Mouse (Mus musculus) heart, embryonic 14.5 days (tissue): ENCODE data around the gene 6430548M08Rik. TPM values are rescaled to one million over a fixed set of nuclear protein-coding genes. Genes with fewer than 3 reads are reported as not detected.

ENCODE experiments used
- ATAC-seq: fragments of 200-750 bp; cut with Nextera tagmentation; 2 replicates; pipeline ENCODE4 v1.8.0; 2017; ENCODE audit warnings: low read depth, moderate TSS enrichment; ENCODE audit not compliant: insufficient number of reproducible peaks, insufficient read depth, low FRiP score
- H3K27ac ChIP-seq, 2 experiments: fragments of 200-500 bp in 1 of 2; fragments of 300-500 bp in 1 of 2; sonication (generic) in 1 of 2; replicated peaks in 1 of 2; 2 replicates each; pipeline ENCODE4 v1.5.1; 2012 to 2014; ENCODE audit warnings: low read depth in 2 of 2, low read length in 2 of 2, control low read depth in 1 of 2, mild to moderate bottlenecking in 1 of 2, mixed read lengths in 1 of 2; ENCODE audit not compliant: control insufficient read depth in 1 of 2, insufficient read depth in 1 of 2
- H3K27me3 ChIP-seq: fragments of 300-500 bp; sonication (generic); 2 replicates; pipeline ENCODE4 v1.6.1; 2014; ENCODE audit warnings: mild to moderate bottlenecking, low read length, control low read depth; ENCODE audit not compliant: control insufficient read depth, insufficient read depth
- H3K36me3 ChIP-seq: fragments of 300-500 bp; sonication (generic); 2 replicates; pipeline ENCODE4 v1.6.1; 2014; ENCODE audit warnings: mild to moderate bottlenecking, control low read depth, low read length, mixed read lengths; ENCODE audit not compliant: control insufficient read depth, insufficient read depth
- H3K4me1 ChIP-seq, 2 experiments: fragments of 200-500 bp in 1 of 2; fragments of 300-500 bp in 1 of 2; sonication (generic) in 1 of 2; 2 replicates each; pipeline ENCODE4 v1.6.1; 2012 to 2014; ENCODE audit warnings: low read length in 2 of 2, control low read depth in 1 of 2, mixed read lengths in 1 of 2; ENCODE audit not compliant: control insufficient read depth in 2 of 2, insufficient read depth in 2 of 2
- H3K4me2 ChIP-seq: fragments of 300-500 bp; sonication (generic); 2 replicates; pipeline ENCODE4 v1.6.1; 2014; ENCODE audit warnings: mild to moderate bottlenecking, low read length
- H3K4me3 ChIP-seq, 2 experiments: fragments of 200-500 bp in 1 of 2; fragments of 300-500 bp in 1 of 2; sonication (generic) in 1 of 2; 2 replicates each; pipeline ENCODE4 v1.5.1; 2012 to 2014; ENCODE audit warnings: low read length in 2 of 2, mild to moderate bottlenecking in 2 of 2, control low read depth in 1 of 2, low read depth in 1 of 2, moderate library complexity in 1 of 2; ENCODE audit not compliant: control insufficient read depth in 1 of 2, insufficient read depth in 1 of 2
- H3K9ac ChIP-seq: fragments of 300-500 bp; sonication (generic); 2 replicates; pipeline ENCODE4 v1.6.1; 2014; ENCODE audit warnings: mild to moderate bottlenecking, low read length
- H3K9me3 ChIP-seq: fragments of 300-500 bp; sonication (generic); 2 replicates; pipeline ENCODE4 v1.6.1; 2016; ENCODE audit warnings: low read length, control low read depth; ENCODE audit not compliant: control insufficient read depth
- WGBS: fragments of 180-500 bp; shearing (Covaris S2); extraction: QIAGEN DNeasy Blood & Tissue Kit; methylation state at CpG from one replicate; pipeline ENCODE4 v1.1.7; 2014; 5-methylcytosine and 5-hydroxymethylcytosine counted together
- polyA plus RNA-seq: library from polyadenylated mRNA; unstranded; fragments of >200 nt; fragmentation: Nextera tagmentation; extraction: Ambion mirVana; gene quantifications from 2 replicates; pipeline ENCODE4 v1.2.1, GENCODE M21; 2014

6430548M08Rik gene
- polyA plus RNA-seq, 1 experiment from 2014 or later: 9.2 TPM

- ATAC-seq: no peak
- Histone ChIP-seq H3K36me3 (no peaks in the 10 kb centered on the region), H3K9me3 (no peaks in the 10 kb centered on the region), H3K4me2 (peak overlapping the region; percentile 65; the same call in 1 of the 2 replicates), H3K4me1 (peaks cover 21 to 34% of the 10 kb centered on the region in 2 experiments), H3K27ac (peak overlapping the region in 1 of 2 experiments; percentile 92; a peak in 1 of 4 replicates), H3K9ac (no peak overlapping the region), H3K4me3 (no peak overlapping the region), H3K27me3 (no peaks in the 10 kb centered on the region)
- 79% methylated on average over 17 of the region's 17 CpGs for WGBS
Measured at GRCm38 (mm10) chr8:120190107-120190809, 76.3 kb downstream of the 6430548M08Rik start.

GRCm38 (mm10) chr8:120190810-120191413 is 77.0 kb downstream of the 6430548M08Rik start:
- no peaks in the 10 kb centered on the region for H3K27me3 ChIP-seq
- H3K27ac ChIP-seq: peak overlapping the region; percentile 91 to 92
- H3K36me3 ChIP-seq: no peaks in the 10 kb centered on the region
- H3K4me1 ChIP-seq: peaks cover 17 to 27% of the 10 kb centered on the region in 2 experiments
- WGBS: 31% methylated on average over 19 of the region's 20 CpGs
- peak overlapping the region; percentile 63 for H3K9ac ChIP-seq
- H3K9me3 ChIP-seq: no peaks in the 10 kb centered on the region
- peak; percentile 84 for ATAC-seq
- H3K4me3 ChIP-seq: peak overlapping the region; percentile 14 to 26; a peak in 2 of 4 replicates
- peak overlapping the region; percentile 65 for H3K4me2 ChIP-seq

GRCm38 (mm10) chr8:120191633-120192032 is 77.7 kb downstream of the 6430548M08Rik start:
- Histone ChIP-seq H3K9me3 (no peaks in the 10 kb centered on the region), H3K4me2 (peak overlapping the region; percentile 65; the same call in 1 of the 2 replicates), H3K36me3 (no peaks in the 10 kb centered on the region), H3K4me3 (no peak overlapping the region), H3K27me3 (no peaks in the 10 kb centered on the region), H3K9ac (no peak overlapping the region), H3K4me1 (peaks cover 14 to 20% of the 10 kb centered on the region in 2 experiments), H3K27ac (peak overlapping the region; percentile 68 to 92; a peak in 3 of 4 replicates)
- WGBS: 54% methylated on average over 5 of the region's 5 CpGs
- no peak for ATAC-seq

- ATAC-seq: no peak
- Histone ChIP-seq H3K4me3 (no peak overlapping the region), H3K4me1 (peaks cover 14 to 18% of the 10 kb centered on the region in 2 experiments), H3K27ac (peak overlapping the region in 1 of 2 experiments; percentile 92; a peak in 1 of 4 replicates), H3K9me3 (no peaks in the 10 kb centered on the region), H3K27me3 (no peaks in the 10 kb centered on the region), H3K4me2 (no peak overlapping the region), H3K9ac (no peak overlapping the region), H3K36me3 (no peaks in the 10 kb centered on the region)
- 96% methylated on average over 5 of the region's 5 CpGs for WGBS
Measured at GRCm38 (mm10) chr8:120192118-120192517, 78.2 kb downstream of the 6430548M08Rik start.

GRCm38 (mm10) chr8:120201351-120201750 is 87.4 kb downstream of the 6430548M08Rik start:
- Histone ChIP-seq H3K4me2 (no peak overlapping the region), H3K27ac (no peak overlapping the region), H3K4me1 (peaks cover 12% of the 10 kb centered on the region in 2 experiments), H3K36me3 (no peaks in the 10 kb centered on the region), H3K9me3 (peaks cover 4% of the 10 kb centered on the region; the same call in 1 of the 2 replicates), H3K4me3 (no peak overlapping the region), H3K27me3 (no peaks in the 10 kb centered on the region), H3K9ac (no peak overlapping the region)
- 94% methylated on average over 6 of the region's 6 CpGs for WGBS
- no peak for ATAC-seq

GRCm38 (mm10) chr8:120202546-120202945 is 88.6 kb downstream of the 6430548M08Rik start:
- Histone ChIP-seq H3K9ac (no peak overlapping the region), H3K27ac (no peak overlapping the region), H3K9me3 (peaks cover 4% of the 10 kb centered on the region; the same call in 1 of the 2 replicates), H3K4me2 (no peak overlapping the region), H3K4me3 (no peak overlapping the region), H3K27me3 (no peaks in the 10 kb centered on the region), H3K4me1 (peaks cover 12% of the 10 kb centered on the region in 2 experiments), H3K36me3 (no peaks in the 10 kb centered on the region)
- WGBS: 23% methylated on average over 3 of the region's 3 CpGs
- ATAC-seq: 0 out of 2 replicates have a peak, but pooled peaks have one; percentile 10

GRCm38 (mm10) chr8:120204736-120205360 is 90.9 kb downstream of the 6430548M08Rik start:
- peaks cover 12% of the 10 kb centered on the region in 2 experiments for H3K4me1 ChIP-seq
- no peak overlapping the region for H3K9ac ChIP-seq
- H3K4me3 ChIP-seq: no peak overlapping the region
- H3K4me2 ChIP-seq: no peak overlapping the region
- no peaks in the 10 kb centered on the region for H3K36me3 ChIP-seq
- no peaks in the 10 kb centered on the region for H3K27me3 ChIP-seq
- peak; percentile 14; the same call in 1 of the 2 replicates for ATAC-seq
- no peaks in the 10 kb centered on the region for H3K9me3 ChIP-seq
- H3K27ac ChIP-seq: no peak overlapping the region
- WGBS: 56% methylated on average over 7 of the region's 7 CpGs
